Mouse (Mus musculus) gonadal fat pad, adult 2 months (tissue): ENCODE results near the gene Coq2. TPM values are rescaled to one million over a fixed set of nuclear protein-coding genes. Genes with fewer than 3 reads are reported as not detected.

Experiments
- DNase-seq: peaks from one replicate; pipeline ENCODE4 v3.0.0-alpha.2; 2012; ENCODE audit warnings: low read depth
- polyA plus RNA-seq: library from polyadenylated mRNA; depleted of rRNA; stranded (reverse); fragments of >200 nt; gene quantifications from 2 replicates; pipeline ENCODE4 v1.2.3, GENCODE M21; 2012; rRNA removed

Coq2 gene
- polyA plus RNA-seq, 1 experiment: 95.5 TPM

DNA sequence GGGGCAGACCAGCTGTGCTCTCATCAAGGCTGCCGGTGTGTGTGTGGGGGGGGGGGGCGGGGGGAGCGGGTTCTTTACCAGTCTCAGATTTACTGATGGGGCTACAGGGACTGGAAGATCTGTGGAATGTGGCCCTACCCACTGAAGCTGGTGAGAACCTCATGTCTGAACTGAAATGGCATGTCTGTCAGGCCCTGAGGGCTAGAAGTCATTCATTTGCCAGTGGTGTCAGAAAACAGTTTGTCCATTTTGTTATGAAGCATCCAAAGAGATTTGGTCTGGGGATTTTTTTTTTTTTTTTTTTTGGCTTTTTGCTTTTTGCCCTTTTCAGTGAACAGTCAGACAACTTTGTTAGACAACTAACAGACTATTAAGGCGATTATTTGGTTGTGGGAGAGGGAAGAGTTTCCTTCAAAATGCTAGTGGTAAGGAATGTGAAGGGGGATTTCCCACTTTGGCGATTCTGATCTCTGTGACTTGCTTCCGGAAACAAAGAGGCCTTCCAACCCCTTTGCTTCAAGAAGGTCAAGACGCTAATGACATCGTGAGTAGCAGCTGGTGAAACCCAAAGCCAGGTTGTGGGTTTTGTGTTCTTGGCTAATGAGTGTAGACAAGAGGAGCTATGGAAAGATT, 52.9 kb downstream of the Coq2 start:
- DNase-seq: no peak

DNA sequence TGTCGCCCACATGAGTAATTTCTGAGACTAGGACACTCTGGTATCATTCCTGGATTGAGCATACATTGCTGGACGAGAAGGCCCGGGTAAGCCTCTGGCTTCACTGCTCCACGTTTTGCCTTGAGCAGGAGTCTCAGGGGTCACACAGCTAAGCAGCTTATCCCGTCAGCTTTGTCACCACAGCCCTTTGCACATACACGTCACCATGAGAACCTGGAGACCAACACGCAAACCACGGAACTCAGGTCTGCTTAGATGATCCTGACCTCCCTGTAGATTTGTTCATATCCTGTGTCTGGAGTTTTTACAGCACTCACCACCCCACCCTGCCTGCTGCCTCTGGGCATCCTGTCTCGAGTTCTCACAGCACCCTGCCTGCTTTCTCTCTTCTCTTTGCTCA, 54.0 kb downstream of the Coq2 start:
- no peak for DNase-seq

DNA sequence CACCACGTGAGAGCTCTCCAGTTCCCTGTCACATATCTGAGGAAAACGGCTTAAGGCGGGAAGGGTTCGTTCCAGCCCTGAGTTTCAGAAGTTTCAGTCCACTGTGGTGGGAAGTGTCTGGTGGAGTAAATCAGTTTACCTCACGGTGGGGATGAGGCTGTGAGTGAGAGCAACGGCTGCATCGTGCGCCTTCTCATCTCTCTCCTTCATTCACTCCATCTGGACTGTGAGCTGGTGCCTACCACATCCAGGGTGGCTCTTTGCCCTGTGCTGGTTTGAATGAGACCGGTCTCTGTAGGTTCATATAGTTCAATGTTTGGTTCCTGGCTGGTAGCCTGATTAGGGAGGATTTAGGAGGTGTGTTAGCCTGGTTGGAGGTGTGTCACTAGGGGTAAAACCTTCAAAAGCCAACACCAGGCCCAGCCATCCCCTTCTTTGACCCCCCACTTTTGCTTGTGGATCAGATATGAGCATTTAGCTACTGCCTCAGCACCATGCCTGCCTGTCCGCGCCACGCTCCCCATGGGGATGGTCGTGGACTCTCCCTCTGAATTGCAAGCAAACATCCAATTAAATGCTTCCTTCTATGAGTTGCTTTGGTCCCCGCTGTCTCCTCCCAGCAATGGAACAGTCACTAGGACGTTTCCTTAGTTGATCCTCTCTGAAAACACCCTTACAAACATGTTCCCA, 55.2 kb downstream of the Coq2 start:
- no peak for DNase-seq

DNA sequence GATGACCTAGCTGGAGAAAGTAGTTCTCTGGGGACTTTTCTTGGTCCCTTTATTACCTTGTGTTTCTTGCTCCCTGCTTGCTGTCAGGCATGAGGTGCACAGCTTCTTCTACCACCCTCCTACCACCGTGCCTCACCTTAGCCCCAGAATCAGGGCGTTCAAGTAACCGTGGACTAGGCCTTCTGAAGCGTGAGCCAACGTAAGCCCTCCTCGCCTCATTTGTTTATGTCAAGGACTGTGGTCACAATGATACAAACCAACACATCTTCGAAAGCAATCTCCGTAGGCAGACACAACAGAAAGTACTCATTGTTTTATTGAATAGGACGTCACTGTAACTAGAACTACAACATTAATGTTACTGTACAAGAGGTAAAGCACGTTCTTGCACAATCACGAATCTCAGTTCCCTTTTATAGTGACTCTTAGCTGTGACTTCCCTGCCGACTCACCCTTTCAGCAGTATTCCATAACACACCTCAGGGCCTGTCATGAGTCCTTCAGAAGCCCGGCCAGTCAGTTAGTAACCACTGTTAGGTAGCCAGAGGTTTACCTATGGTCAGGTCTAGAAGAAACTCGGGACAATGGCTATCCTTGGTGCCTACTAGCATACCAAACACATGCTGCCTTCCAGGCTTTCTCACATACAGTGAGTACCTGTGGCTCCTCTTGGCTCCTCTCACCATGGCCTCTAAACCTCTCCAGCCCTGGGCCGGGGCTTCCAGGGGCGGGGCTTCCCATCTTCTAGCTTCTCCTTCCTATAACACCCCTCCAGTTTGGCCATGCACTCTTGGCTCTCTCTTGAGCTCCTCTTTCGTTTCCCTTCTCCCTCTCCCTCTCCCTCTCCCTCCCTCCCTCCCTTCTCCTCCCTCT, 60.8 kb downstream of the Coq2 start:
- DNase-seq: no peak

DNA sequence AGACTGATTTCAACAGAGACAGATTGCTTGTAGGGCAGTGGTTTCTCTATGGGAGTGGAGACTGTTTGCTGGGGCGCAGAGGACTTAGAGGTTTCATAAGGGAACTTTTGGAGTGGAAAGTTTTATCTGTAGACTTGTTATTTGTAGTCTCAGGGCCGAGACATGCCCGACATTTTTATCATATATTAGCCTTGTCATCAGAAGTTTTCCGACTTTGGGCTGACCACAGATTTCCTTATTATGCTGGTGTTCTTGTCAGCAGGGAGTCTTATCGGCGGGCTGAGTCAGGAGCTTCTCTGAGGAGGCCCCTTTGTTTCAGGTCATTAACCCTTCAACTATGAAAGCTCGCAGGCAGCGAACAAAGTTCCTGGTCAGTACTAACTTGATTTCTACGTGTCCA, 67.1 kb downstream of the Coq2 start:
- no peak for DNase-seq

DNA sequence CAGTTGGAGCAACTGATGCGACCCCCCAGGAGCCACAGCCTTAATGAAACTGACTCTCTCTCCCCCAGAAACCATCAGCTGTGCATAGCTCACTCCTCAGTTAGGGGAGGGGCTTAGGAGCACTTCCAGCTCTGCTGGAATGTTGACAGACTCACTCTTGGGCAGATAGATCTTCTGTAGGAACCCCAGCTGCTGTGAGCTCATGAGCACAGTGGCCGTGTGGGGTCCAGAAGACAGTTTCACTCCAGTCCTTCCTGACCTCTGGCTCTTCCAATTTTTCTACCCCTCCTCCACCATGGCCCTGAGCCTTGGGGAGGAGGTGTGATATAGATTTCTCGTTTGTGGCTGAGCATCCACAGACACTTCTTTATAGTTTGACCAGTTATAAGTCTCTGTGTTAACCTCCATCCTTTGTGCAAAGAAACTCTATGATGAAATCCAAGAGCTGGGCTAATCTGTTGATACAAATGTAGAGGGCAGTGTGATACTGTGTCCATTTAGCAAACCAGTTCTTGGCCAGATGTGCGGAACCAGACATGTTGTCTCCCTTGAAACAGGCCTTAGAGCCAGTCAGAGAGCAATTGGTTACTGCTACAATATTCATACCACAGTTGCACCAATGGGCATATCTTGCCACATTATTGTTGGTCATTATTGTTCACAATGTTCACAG, 67.7 kb downstream of the Coq2 start:
- no peak for DNase-seq

DNA sequence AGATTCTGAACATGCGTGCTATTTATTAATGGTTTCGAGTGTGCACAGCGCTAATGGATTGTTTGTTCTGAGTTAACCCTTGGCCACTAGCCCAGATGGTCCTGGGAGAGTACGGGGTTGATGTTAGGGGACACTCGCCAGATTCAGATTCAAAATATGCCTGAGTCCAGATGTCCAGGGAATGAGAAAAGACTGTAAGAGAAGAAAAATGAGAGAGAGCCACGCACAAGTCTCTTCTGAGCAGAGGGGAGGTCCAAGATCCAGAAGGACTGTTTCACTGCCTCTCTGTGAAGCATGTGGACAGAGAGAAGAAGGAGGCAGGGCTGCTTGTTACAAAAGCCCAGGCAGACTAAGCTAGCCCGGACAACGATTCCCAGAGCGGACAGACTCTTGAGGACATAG, 69.1 kb downstream of the Coq2 start:
- DNase-seq: no peak

Other genes with a start within 250 kb of the Coq2 start
- 8.2 TPM in 2 replicates for gene Lin54, start 174.5 kb downstream of the Coq2 start, polyA plus RNA-seq
- gene Cops4, start 156.8 kb downstream of the Coq2 start, polyA plus RNA-seq: 38.1 and 38.2 TPM in 2 replicates
- gene Plac8, start 102.9 kb downstream of the Coq2 start, polyA plus RNA-seq: 354 and 431 TPM in 2 replicates
- 1.3 and 1.9 TPM in 2 replicates for gene Hpse, start 44.6 kb upstream of the Coq2 start, polyA plus RNA-seq
- gene Helq, start 123.5 kb upstream of the Coq2 start, polyA plus RNA-seq: 5.1 and 6.1 TPM in 2 replicates
- 17.6 and 21.1 TPM in 2 replicates for gene Mrps18c, start 123.5 kb upstream of the Coq2 start, polyA plus RNA-seq
- gene Abraxas1, start 145.8 kb upstream of the Coq2 start, polyA plus RNA-seq: 6.1 TPM in 2 replicates
- gene Gpat3, start 170.6 kb upstream of the Coq2 start, polyA plus RNA-seq: 19.4 and 21.9 TPM in 2 replicates